Mouse (Mus musculus) ES-E14 (cell line): Measurements from ENCODE around the gene Sgms1.

Experiments used
- CHD2 ChIP-seq: IDR thresholded peaks from 2 replicates; pipeline ENCODE4 v1.6.1; 2014; ENCODE audit warnings: mild to moderate bottlenecking, low read depth, low read length, inconsistent platforms
- MAFK ChIP-seq: IDR thresholded peaks from 2 replicates; pipeline ENCODE4 v1.6.1; 2014; ENCODE audit warnings: mild to moderate bottlenecking, low read depth, low read length, inconsistent platforms; ENCODE audit not compliant: insufficient read depth

DNA sequence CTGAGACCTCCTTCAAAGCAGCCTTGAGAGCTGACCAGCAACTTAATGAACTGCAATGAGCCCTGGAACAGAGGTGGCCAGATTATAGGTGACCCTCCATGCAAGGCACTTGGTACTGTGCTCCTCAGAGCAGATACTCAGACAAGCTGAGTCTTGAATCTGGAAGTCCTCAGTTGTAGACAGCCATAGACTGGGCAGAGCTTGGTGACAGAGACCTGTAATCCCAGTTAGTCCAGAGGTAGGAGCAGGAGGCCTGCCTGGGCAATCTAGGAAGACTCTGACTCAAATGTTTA lies 178.3 kb downstream of the Sgms1 start:
- TF ChIP-seq MAFK (no peak), CHD2 (no peak)
